Mouse (Mus musculus): ENCODE data around the gene Fcrl6.

- TF ChIP-seq CTCF (IDR thresholded peaks at IDR 0.05; ENCODE audit: extremely low read depth, insufficient read depth, low read length) (no peak), POLR2A (IDR thresholded peaks at IDR 0.05; ENCODE audit: extremely low read depth, insufficient read depth, low read length) (no peak)
Measured at GRCm38 (mm10) chr1:172616537-172617300, 14.4 kb upstream of the Fcrl6 start.
